16 mouse cellular contexts compared by ENCODE assay signal in genomic region chr14:33398065-33398860, GRCm38 (mm10).
"Had no signal": no experiment of that assay in that cellular context is flagged by ENCODE, and none has a peak within 500 bp of the region (broad histone marks: within the 10 kb centered on the region; RNA-seq: fewer than 3 reads in every experiment).

No protein-coding gene starts in this region.

- DNase-seq: lung, adult 18-20 months; lung, embryonic 14.5 days; lung, postnatal 10 days; lung, postnatal 4 days; right cerebral cortex, postnatal 14 days; thymus, adult 2 months; thymus, postnatal 25 days; thymus, postnatal 4 days had no signal

- H3K27me3 ChIP-seq: liver, embryonic 12.5 days; midbrain, embryonic 13.5 days; midbrain, embryonic 15.5 days; neural tube, embryonic 12.5 days; stomach, embryonic 15.5 days had no signal

- H3K4me1 ChIP-seq: liver, embryonic 12.5 days; midbrain, embryonic 10.5 days; midbrain, embryonic 13.5 days; midbrain, embryonic 15.5 days; neural tube, embryonic 12.5 days; stomach, embryonic 15.5 days had no signal

- H3K9me3 ChIP-seq: liver, embryonic 12.5 days; midbrain, embryonic 10.5 days; midbrain, embryonic 13.5 days; midbrain, embryonic 15.5 days; neural tube, embryonic 12.5 days; stomach, embryonic 15.5 days had no signal

- ATAC-seq: liver, embryonic 12.5 days; midbrain, embryonic 13.5 days; midbrain, embryonic 15.5 days had no signal

- H3K9ac ChIP-seq: liver, embryonic 12.5 days; liver, embryonic 14.5 days; lung, embryonic 14.5 days; midbrain, embryonic 13.5 days; midbrain, embryonic 15.5 days; neural tube, embryonic 12.5 days; stomach, embryonic 15.5 days had no signal

- H3K4me3 ChIP-seq: liver, embryonic 12.5 days; midbrain, embryonic 10.5 days; midbrain, embryonic 13.5 days; midbrain, embryonic 15.5 days; neural tube, embryonic 12.5 days; stomach, embryonic 15.5 days had no signal

- H3K27ac ChIP-seq: liver, embryonic 12.5 days; liver, embryonic 14.5 days; midbrain, embryonic 10.5 days; midbrain, embryonic 13.5 days; midbrain, embryonic 15.5 days; neural tube, embryonic 12.5 days; stomach, embryonic 15.5 days; stomach, postnatal 0 days had no signal

- H3K4me2 ChIP-seq: liver, embryonic 12.5 days; lung, embryonic 14.5 days; midbrain, embryonic 13.5 days; midbrain, embryonic 15.5 days; neural tube, embryonic 12.5 days; stomach, embryonic 15.5 days had no signal
